Mouse (Mus musculus): Measurements from ENCODE around the gene Vmn2r51.
"Not testable (repeated sequence)": the region's sequence is repeated elsewhere in the genome, so short reads cannot be mapped to it uniquely, and the experiment has no call there.

Vmn2r51 gene

DNA sequence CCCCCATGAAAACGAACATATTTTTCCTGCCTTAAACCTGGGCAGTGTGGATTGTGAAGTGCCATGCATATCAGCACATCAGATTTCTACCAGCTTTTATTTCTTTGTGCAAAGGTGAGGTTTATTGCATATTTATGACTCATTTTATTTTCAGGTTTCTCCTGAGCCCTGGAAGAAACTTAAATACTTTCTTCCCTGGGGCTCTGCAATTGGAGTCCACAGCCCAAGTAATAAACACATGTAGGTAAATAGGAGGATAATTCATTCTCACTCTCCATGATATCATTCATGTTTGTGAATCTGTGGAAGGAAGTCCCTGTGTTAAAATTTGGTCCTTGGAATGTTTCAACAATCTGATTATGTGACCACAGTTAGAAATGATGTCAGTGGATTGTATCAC is at the start of gene Vmn2r51:
Gene Vmn2r51, minus strand, starts transcription at position 101 of the 400 bp plus-strand sequence.
- not testable (repeated sequence) for DNase-seq (ENCODE audit: low read depth, low spot score)

DNA sequence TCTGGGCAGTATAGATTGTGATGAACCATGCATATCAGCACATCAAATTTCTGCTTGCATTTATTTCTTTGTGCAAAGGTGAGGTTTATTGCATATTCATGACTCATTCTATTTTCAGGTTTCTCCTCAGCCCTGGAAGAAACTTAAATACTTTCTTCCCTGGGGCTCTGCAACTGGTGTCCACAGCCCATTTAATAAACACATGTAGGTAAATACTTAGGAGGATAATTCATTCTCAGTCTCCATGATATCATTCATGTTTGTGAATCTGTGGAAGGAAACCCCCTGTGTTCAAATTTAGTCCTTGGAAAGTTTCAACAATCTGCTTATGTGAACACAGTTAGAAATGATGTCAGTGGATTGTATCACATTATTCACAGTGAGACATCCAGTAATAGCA is 52.3 kb downstream of the Vmn2r51 start, which contains the start of gene Vmn2r50:
Gene Vmn2r50, minus strand, starts transcription at position 101 of the 400 bp plus-strand sequence.
- not testable (repeated sequence) for DNase-seq (ENCODE audit: low read depth, low spot score)

All from mesoderm, embryonic 11.5 days (tissue).